Mouse (Mus musculus) G1E (cell line): ENCODE measurements around the gene Ankfn1.

ENCODE experiments used
- CTCF ChIP-seq: IDR thresholded peaks from 2 replicates; pipeline ENCODE4 v1.5.1; 2012; ENCODE audit warnings: low read depth, low read length, inconsistent platforms, mixed read lengths
- GATA1 ChIP-seq: IDR thresholded peaks from 2 replicates; pipeline ENCODE4 v1.6.1; 2012; ENCODE audit warnings: borderline replicate concordance, low read length, inconsistent platforms, mixed read lengths
- POLR2AphosphoS5 ChIP-seq: IDR thresholded peaks from 2 replicates; pipeline ENCODE4 v1.6.1; 2012; ENCODE audit warnings: low read depth, low read length, inconsistent platforms; ENCODE audit not compliant: insufficient replicate concordance
- TAL1 ChIP-seq: conservative IDR thresholded peaks from 2 replicates; pipeline ENCODE4 v1.6.1; 2012; ENCODE audit warnings: low read depth, low read length, inconsistent platforms, mixed read lengths

DNA sequence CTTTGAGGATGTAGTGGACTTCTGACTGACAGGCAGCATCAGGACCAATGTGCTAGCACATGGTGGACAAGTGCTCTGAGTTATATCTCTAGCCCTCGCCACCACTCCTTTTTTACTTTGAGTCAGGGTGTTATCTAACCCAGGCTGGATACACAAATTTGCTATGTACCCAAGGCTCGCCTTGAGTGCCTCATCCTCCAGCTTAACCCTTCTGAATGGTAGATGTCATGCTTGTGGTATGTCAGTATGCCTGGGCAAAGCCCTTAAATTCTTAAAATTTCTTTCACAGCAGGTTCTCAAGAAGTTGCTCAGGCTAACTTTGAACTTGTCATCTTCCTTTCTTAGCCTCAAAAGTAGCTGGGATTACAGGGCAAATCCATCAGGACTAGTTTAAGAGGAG lies 421.0 kb downstream of the Ankfn1 start:
- TF ChIP-seq POLR2AphosphoS5 (no peak), CTCF (no peak), TAL1 (no peak), GATA1 (no peak)
